Mouse (Mus musculus): ENCODE measurements around the gene Ap2a1. TPM values are rescaled to one million over a fixed set of nuclear protein-coding genes. Genes with fewer than 3 reads are reported as not detected.
A peak's percentile ranks its signal among the peaks of the same experiment; 100 is the strongest.

Gene Ap2a1
- polyA plus RNA-seq, 1 experiment from 2014 or later: 69.1 TPM

DNA sequence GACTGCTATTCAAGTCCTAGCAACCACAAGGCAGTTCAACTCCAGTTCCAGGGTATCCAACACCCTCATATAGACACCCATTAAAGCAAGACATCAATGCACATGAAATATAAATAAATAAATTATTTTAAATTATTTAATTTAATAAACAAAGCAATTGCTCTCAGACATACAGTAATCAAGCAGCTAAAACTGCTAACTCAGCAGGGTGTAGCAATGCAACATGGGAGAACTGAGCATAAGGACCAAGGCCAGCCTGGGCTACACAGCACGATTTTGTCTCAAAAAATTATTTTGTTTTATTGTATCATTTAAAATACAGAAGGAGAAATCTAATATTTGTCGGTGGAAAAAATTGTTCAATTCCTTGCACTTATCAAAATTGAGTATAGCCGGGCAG lies 35.1 kb downstream of the Ap2a1 start:
- H3K4me1 ChIP-seq (replicated peaks): peaks cover 74% of the 10 kb centered on the region
- H3K9ac ChIP-seq: no peak overlapping the region
- 73% methylated on average over 3 of the region's 3 CpGs for WGBS (ENCODE audit: insufficient replicate concordance)
- no peak for ATAC-seq (ENCODE audit: insufficient read depth)
- no peak overlapping the region for H3K4me3 ChIP-seq (replicated peaks)
- no peaks in the 10 kb centered on the region for H3K27me3 ChIP-seq
- peaks cover 9% of the 10 kb centered on the region for H3K36me3 ChIP-seq (replicated peaks)
- no peak overlapping the region for H3K4me2 ChIP-seq
- no peak overlapping the region for H3K27ac ChIP-seq (replicated peaks)
- H3K9me3 ChIP-seq (replicated peaks): no peaks in the 10 kb centered on the region

DNA sequence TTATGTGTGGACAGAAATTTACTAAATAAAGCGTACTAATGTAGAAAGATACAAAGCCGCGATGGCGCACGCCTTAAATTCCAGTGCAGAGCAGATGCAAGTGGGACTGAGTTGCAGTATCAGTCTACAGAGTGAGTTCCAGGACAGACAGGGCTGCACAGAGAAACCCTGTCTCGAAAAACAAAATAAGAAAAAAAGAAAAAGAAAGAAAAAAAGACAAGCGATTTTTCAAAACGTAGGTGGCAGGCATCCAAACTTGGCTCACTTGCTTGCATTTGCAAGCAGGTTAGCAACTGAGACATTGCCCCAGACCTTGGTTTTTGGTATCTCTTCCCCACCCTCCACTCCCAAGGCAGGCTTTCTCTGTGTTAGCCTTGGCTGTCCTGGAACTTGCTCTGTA lies 36.1 kb downstream of the Ap2a1 start:
- Histone ChIP-seq H3K9ac (no peak overlapping the region), H3K36me3 (replicated peaks) (peaks cover 7% of the 10 kb centered on the region; the same call in 1 of the 2 replicates), H3K9me3 (replicated peaks) (no peaks in the 10 kb centered on the region), H3K4me3 (replicated peaks) (peak overlapping the region; percentile 86), H3K4me2 (peak overlapping the region; percentile 91), H3K27ac (replicated peaks) (0 out of 2 replicates have a peak overlapping the region, but pooled peaks have one; percentile 26), H3K4me1 (replicated peaks) (peaks cover 74% of the 10 kb centered on the region), H3K27me3 (no peaks in the 10 kb centered on the region)
- WGBS (ENCODE audit: insufficient replicate concordance): 52% methylated on average over 8 of the region's 8 CpGs
- no peak for ATAC-seq (ENCODE audit: insufficient read depth)

DNA sequence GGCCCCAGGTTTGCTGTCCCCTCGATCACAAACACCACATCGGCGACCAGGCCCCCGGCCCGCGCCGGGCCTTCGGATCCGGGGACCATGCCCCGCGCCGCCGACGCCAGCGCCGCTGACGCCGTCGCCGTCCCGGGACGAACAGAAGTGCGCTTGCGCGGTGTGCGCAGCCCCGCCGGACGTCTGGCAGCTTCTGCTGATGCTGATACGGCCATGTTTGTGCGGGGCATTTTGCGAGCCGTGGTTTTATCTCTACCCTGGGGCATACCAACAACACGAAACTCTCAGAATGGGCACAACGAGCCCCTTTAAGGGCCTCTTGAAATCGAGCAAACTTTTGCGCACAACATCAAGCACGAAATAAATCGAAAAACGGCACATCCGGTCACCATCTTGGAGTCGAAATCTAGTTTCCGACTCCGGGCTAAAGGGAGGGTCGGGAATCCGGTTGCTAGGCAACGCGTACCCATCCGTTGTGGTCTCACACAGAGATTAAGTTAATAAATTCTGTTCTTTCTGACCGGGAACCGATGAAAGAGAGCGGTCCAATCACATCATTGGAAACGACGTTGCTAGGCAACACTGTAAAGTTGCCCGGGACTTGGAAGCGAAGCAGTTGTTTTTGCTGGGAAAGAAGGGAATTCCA lies 36.9 kb downstream of the Ap2a1 start, which contains the start of gene Med25:
Gene Med25, minus strand, starts transcription at position 437 of the 646 bp plus-strand sequence.
- Histone ChIP-seq H3K27ac (replicated peaks) (peak within 1 kb of the TSS; percentile 97), H3K36me3 (replicated peaks) (peaks cover 7% of the 10 kb centered on the region; the same call in 1 of the 2 replicates), H3K9me3 (replicated peaks) (no peaks in the 10 kb centered on the region), H3K27me3 (no peaks in the 10 kb centered on the region), H3K4me2 (peak within 1 kb of the TSS; percentile 91), H3K4me3 (replicated peaks) (peak within 1 kb of the TSS; percentile 86), H3K9ac (peak within 1 kb of the TSS; percentile 85), H3K4me1 (replicated peaks) (peaks cover 74% of the 10 kb centered on the region)
- ATAC-seq (ENCODE audit: insufficient read depth): peak; percentile 72
- under 1% methylated on average over 56 of the region's 56 CpGs for WGBS (ENCODE audit: insufficient replicate concordance)

DNA sequence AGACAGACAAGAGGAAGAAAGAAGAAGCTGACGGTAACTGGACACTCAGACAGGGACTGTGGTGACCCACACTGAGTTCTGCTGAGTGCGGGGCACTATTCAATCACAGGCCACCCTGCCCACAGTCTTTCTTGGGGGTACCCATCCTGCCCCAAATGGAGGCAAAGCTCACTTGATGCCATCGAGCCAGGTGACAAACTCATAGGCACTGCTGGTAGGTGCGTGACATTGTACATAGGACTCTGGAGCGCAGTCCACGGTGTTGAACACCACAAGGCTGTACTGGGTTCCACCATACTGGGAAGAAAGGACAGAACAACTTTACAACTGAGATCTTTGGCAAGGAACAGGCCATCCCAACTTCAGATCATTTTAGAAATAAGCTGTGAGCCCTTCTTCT lies 37.7 kb downstream of the Ap2a1 start:
- Histone ChIP-seq H3K4me3 (replicated peaks) (peak overlapping the region; percentile 86), H3K4me2 (peak overlapping the region; percentile 91), H3K27ac (replicated peaks) (peak overlapping the region; percentile 97), H3K27me3 (no peaks in the 10 kb centered on the region), H3K9me3 (replicated peaks) (no peaks in the 10 kb centered on the region), H3K9ac (peak overlapping the region; percentile 85), H3K36me3 (replicated peaks) (peaks cover 9% of the 10 kb centered on the region; the same call in 1 of the 2 replicates), H3K4me1 (replicated peaks) (peaks cover 72% of the 10 kb centered on the region)
- 0 out of 2 replicates have a peak, but pooled peaks have one; percentile 33 for ATAC-seq (ENCODE audit: insufficient read depth)
- WGBS (ENCODE audit: insufficient replicate concordance): 18% methylated on average over 6 of the region's 6 CpGs

DNA sequence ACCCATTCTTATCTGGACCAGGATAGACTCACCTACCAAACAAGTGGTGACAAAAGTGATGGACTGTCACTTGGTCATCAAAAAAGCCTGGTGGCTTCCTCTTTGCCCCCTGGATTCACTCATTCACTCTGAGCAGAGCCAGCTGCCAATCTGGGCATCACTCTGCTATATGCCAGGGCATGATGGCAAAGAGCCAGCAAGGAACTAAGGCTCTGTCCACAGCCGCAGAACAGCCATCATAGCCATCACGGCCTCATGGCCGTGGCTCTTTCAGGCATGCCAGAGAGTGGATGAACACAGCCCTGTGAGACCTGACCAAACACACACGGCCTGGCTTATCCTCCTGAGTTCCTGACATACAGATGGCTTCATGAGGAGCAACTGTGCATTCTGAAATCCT lies 38.6 kb downstream of the Ap2a1 start:
- 71% methylated on average over 4 of the region's 4 CpGs for WGBS (ENCODE audit: insufficient replicate concordance)
- Histone ChIP-seq H3K27me3 (no peaks in the 10 kb centered on the region), H3K9me3 (replicated peaks) (no peaks in the 10 kb centered on the region), H3K4me1 (replicated peaks) (peaks cover 64% of the 10 kb centered on the region), H3K4me2 (peak overlapping the region; percentile 91), H3K9ac (no peak overlapping the region), H3K4me3 (replicated peaks) (peak overlapping the region; percentile 86), H3K36me3 (replicated peaks) (peaks cover 11% of the 10 kb centered on the region; the same call in 1 of the 2 replicates), H3K27ac (replicated peaks) (peak overlapping the region; percentile 41; the same call in 1 of the 2 replicates)
- no peak for ATAC-seq (ENCODE audit: insufficient read depth)

DNA sequence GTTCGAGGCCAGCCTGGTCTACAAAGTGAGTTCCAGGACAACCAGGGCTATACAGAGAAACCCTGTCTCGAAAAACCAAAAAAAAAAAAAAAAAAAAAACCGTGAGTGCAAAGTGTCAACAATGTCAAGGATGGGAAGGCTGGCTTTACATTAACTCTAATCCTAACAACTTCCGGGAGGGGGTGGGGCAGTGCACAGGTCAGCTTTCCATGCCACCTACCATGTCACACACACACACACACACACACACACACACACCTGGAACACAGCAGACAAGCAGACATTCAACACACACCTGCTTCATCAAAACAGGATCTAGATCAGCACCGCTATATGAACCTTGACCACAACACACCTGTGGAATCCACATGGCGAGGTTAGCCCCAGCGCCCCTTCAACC lies 39.1 kb downstream of the Ap2a1 start:
- ATAC-seq (ENCODE audit: insufficient read depth): no peak
- WGBS (ENCODE audit: insufficient replicate concordance): 81% methylated on average over 6 of the region's 7 CpGs
- no peak overlapping the region; the same call in 1 of the 2 replicates for H3K27ac ChIP-seq (replicated peaks)
- no peaks in the 10 kb centered on the region for H3K27me3 ChIP-seq
- H3K4me2 ChIP-seq: peak overlapping the region; percentile 91
- H3K4me3 ChIP-seq (replicated peaks): peak overlapping the region; percentile 86; the same call in 1 of the 2 replicates
- H3K4me1 ChIP-seq (replicated peaks): peaks cover 59% of the 10 kb centered on the region
- no peaks in the 10 kb centered on the region for H3K9me3 ChIP-seq (replicated peaks)
- H3K36me3 ChIP-seq (replicated peaks): peaks cover 12% of the 10 kb centered on the region; the same call in 1 of the 2 replicates
- no peak overlapping the region for H3K9ac ChIP-seq

DNA sequence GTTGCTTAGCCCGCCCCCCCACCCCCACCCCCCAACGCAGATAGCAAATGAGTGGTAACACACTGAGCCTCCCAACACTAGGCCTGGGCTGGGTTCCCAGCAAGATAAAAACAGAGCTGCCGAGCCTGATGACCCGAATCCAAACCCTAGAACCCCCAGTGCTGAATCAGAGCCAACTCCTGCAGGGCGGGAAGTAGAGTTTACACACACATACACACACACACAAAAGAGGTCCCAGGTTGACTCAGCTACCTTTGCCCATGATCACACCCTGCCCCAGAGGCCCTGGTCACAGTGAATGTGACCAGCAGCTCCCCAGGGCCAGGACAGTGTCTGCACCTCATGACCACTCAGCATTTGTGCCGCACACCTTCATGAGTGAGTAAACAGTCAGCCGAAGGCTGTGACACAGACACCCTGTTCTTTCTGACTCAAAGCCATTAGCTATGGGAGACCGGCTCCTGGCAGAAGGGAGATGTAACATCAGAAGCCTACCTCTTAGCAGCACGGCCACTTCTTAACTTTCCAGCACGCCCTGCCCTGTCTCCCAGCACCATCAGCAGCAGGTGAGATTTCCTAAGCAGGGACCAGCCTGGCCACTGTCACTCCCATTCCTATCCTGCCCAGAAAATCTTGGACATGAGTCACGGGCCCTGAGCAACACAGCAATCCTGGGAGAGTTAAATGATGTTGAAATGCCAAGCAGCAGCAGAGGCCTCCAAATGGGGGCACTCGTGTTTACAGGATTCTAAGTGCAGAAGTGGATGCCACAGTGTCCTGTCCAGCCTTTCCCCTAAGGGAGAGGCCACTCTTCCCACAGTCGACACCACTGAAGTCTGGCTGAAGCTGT lies 40.8 kb downstream of the Ap2a1 start:
- peaks cover 27% of the 10 kb centered on the region for H3K36me3 ChIP-seq (replicated peaks)
- H3K27ac ChIP-seq (replicated peaks): peak overlapping the region; percentile 55
- no peak overlapping the region for H3K9ac ChIP-seq
- H3K4me2 ChIP-seq: no peak overlapping the region
- H3K4me1 ChIP-seq (replicated peaks): peaks cover 52% of the 10 kb centered on the region
- H3K9me3 ChIP-seq (replicated peaks): no peaks in the 10 kb centered on the region
- no peaks in the 10 kb centered on the region for H3K27me3 ChIP-seq
- 64% methylated on average over 13 of the region's 13 CpGs for WGBS (ENCODE audit: insufficient replicate concordance)
- H3K4me3 ChIP-seq (replicated peaks): no peak overlapping the region
- ATAC-seq (ENCODE audit: insufficient read depth): peak; percentile 26

DNA sequence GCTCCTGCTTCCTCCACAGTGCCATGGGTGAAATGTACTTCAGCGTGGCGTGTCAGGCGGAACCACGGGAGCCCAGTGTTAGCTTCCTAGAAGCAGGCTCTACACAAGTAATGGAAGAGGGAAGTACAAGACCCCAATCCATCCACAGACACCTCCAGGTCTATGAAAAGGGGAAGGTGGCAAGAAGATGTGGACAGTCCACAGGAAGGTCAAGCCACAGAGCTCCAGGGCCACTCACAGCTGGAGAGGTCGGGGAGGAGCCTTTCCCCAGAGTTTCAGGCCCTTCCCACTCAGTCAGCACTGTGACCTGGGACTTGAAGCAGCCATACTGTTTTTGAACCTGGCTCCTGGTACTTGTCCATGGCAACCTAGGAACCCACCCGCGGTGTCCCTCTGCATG lies 42.3 kb downstream of the Ap2a1 start:
- Histone ChIP-seq H3K4me2 (no peak overlapping the region), H3K27ac (replicated peaks) (0 out of 2 replicates have a peak overlapping the region, but pooled peaks have one; percentile 24), H3K9me3 (replicated peaks) (no peaks in the 10 kb centered on the region), H3K9ac (no peak overlapping the region), H3K4me3 (replicated peaks) (no peak overlapping the region), H3K4me1 (replicated peaks) (peaks cover 46% of the 10 kb centered on the region), H3K36me3 (replicated peaks) (peaks cover 42% of the 10 kb centered on the region), H3K27me3 (no peaks in the 10 kb centered on the region)
- no peak for ATAC-seq (ENCODE audit: insufficient read depth)
- WGBS (ENCODE audit: insufficient replicate concordance): 69% methylated on average over 7 of the region's 7 CpGs

DNA sequence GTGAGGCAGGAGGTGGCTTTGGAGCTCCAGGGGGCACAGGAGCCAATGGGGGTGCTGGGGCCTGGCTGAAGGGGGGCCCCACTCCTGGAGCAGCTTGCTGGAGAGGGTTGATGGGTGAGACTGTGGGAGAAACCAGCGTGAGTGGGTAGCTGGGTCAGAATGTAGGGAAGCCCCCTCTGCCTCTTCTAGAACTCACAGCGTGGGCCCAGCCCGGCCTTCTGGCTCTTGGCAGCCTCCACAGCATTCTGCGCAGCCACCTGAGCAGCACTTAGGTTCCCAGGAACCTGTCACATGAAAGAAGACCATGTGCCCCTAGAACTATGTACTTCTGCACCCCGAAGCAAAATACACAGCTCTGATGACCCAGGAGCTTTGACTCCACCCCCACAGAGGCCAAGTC lies 44.7 kb downstream of the Ap2a1 start:
- no peak for ATAC-seq (ENCODE audit: insufficient read depth)
- Histone ChIP-seq H3K9me3 (replicated peaks) (no peaks in the 10 kb centered on the region), H3K4me3 (replicated peaks) (no peak overlapping the region), H3K4me1 (replicated peaks) (peaks cover 26% of the 10 kb centered on the region), H3K9ac (no peak overlapping the region), H3K36me3 (replicated peaks) (peaks cover 63% of the 10 kb centered on the region), H3K27ac (replicated peaks) (no peak overlapping the region), H3K4me2 (no peak overlapping the region), H3K27me3 (no peaks in the 10 kb centered on the region)
- WGBS (ENCODE audit: insufficient replicate concordance): 87% methylated on average over 5 of the region's 5 CpGs

DNA sequence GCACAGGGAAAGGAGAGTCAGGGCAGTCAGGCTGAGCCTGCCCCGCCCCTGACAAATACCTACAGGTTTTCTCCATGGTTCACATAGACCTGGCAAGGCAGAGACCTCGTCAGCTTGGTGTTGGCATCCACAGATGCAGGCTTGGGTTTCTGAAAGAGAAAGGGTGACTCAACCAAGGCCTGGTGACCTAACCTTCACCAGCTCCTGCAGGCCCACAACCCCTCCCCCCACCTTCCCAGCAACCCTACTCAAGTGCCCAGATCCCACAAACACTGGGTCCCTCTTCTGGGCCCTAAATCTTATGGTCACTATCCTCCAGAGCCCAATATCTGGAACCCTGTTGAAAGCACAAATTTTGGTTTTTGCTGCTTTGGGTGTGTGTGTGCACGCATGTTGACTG lies 46.3 kb downstream of the Ap2a1 start:
- no peak for ATAC-seq (ENCODE audit: insufficient read depth)
- H3K27ac ChIP-seq (replicated peaks): no peak overlapping the region
- peaks cover 11% of the 10 kb centered on the region; the same call in 1 of the 2 replicates for H3K4me1 ChIP-seq (replicated peaks)
- no peaks in the 10 kb centered on the region for H3K27me3 ChIP-seq
- H3K9ac ChIP-seq: no peak overlapping the region
- H3K36me3 ChIP-seq (replicated peaks): peaks cover 73% of the 10 kb centered on the region
- no peaks in the 10 kb centered on the region for H3K9me3 ChIP-seq (replicated peaks)
- 66% methylated on average over 3 of the region's 3 CpGs for WGBS (ENCODE audit: insufficient replicate concordance)
- H3K4me2 ChIP-seq: no peak overlapping the region
- H3K4me3 ChIP-seq (replicated peaks): no peak overlapping the region

DNA sequence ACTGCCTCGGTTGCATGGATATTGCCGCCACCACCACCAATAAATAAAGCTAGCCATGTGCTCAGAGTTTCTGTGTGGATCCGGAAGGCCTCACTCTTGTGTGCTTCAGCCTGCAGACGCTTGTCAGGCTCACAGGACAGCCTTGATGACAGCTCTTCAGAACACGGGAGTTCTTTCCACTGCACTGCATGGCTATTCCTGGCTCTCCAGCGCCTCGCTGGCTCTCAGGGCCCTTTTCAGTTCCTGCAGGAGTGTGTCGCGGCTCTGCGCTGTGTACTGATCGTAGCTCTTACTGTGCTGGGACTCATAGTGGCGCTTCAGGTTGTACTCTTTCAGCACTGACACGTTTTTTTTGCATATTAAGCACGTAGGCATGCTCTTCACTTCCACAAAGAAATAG lies 51.5 kb downstream of the Ap2a1 start:
- no peaks in the 10 kb centered on the region for H3K9me3 ChIP-seq (replicated peaks)
- no peaks in the 10 kb centered on the region for H3K27me3 ChIP-seq
- H3K9ac ChIP-seq: no peak overlapping the region
- no peak for ATAC-seq (ENCODE audit: insufficient read depth)
- H3K27ac ChIP-seq (replicated peaks): no peak overlapping the region
- no peak overlapping the region for H3K4me2 ChIP-seq
- no peak overlapping the region for H3K4me3 ChIP-seq (replicated peaks)
- H3K36me3 ChIP-seq (replicated peaks): peaks cover 55% of the 10 kb centered on the region
- H3K4me1 ChIP-seq (replicated peaks): peaks cover 2% of the 10 kb centered on the region; the same call in 1 of the 2 replicates
- 75% methylated on average over 14 of the region's 14 CpGs for WGBS (ENCODE audit: insufficient replicate concordance)
